8 mouse cellular contexts compared by ENCODE assay signal in the genomic region with DNA sequence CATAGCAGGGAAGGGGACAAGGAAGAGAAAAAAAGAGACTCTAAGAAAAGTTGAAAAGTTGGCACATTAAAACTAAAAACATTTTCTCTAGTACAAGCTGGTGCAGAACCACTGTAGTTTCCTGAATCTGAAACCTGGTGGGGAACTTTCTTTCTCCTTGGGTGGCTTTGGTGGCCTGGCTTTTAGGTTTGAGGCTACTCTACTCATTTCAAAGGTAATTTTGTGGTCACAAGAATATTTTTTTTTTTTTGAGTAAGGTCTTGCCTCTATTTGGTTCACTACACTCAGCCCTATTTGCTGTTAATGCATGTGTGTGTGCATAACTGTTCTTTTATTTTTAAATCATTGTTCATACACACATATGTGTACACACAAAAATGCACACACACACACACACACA. TPM values are rescaled to one million over a fixed set of nuclear protein-coding genes. Genes with fewer than 3 reads are reported as not detected.
A peak's percentile ranks its signal among the peaks of the same experiment; 100 is the strongest.
DNase-seq lines count a peak whose midpoint lies in the region; ATAC-seq and TF ChIP-seq lines count a peak whose summit lies in the region.

No protein-coding gene starts in this region.

- intact Hi-C loops in heart, postnatal 36 days (cut with DNase I) = no loop called here

- DNase-seq in heart, embryonic 10.5 days (ENCODE audit: low spot score) = no peak
- no peak for DNase-seq in heart, postnatal 36 days
- no peak for DNase-seq in midbrain, embryonic 11.5 days (ENCODE audit: low spot score, missing footprints)
- no peak for DNase-seq in frontal cortex, postnatal 36 days (ENCODE audit: low spot score in 2 of 2)
- no peak for DNase-seq in natural killer cell, adult 2 months (ENCODE audit: low spot score in 2 of 2)
- DNase-seq in kidney, adult 2 months = no peak

- no peaks in the 10 kb centered on the region for H3K36me3 ChIP-seq in heart, embryonic 10.5 days
- H3K36me3 ChIP-seq in megakaryocyte, embryonic 14.5 days (replicated peaks; ENCODE audit: low read length) = peaks cover 3% of the 10 kb centered on the region
- no peaks in the 10 kb centered on the region for H3K36me3 ChIP-seq in midbrain, embryonic 11.5 days (ENCODE audit: control insufficient read depth, insufficient read depth, low read length)
- H3K36me3 ChIP-seq in kidney, adult 2 months (ENCODE audit: control insufficient read depth, insufficient read depth, low read length) = no peaks in the 10 kb centered on the region

- H3K4me3 ChIP-seq in heart, embryonic 10.5 days = peak overlapping the region; percentile 76
- H3K4me3 ChIP-seq in megakaryocyte, embryonic 14.5 days (replicated peaks) = peak overlapping the region; percentile 96
- H3K4me3 ChIP-seq in midbrain, embryonic 11.5 days (ENCODE audit: low read depth, low read length) = no peak overlapping the region
- H3K4me3 ChIP-seq in kidney, adult 2 months (ENCODE audit: insufficient read depth, low read depth, low read length) = no peak overlapping the region

- peaks cover 37% of the 10 kb centered on the region for H3K4me1 ChIP-seq in heart, embryonic 10.5 days
- peaks cover 58% of the 10 kb centered on the region for H3K4me1 ChIP-seq in megakaryocyte, embryonic 14.5 days
- H3K4me1 ChIP-seq in midbrain, embryonic 11.5 days (ENCODE audit: control insufficient read depth, insufficient read depth, low read length) = 0 out of 2 replicates have a peak, but pooled peaks cover 4% of the 10 kb centered on the region
- H3K4me1 ChIP-seq in kidney, adult 2 months (ENCODE audit: control insufficient read depth, insufficient read depth, low read length) = no peaks in the 10 kb centered on the region

- no peak overlapping the region for H3K9ac ChIP-seq in midbrain, embryonic 11.5 days (ENCODE audit: low read length)

- no peak for TF ChIP-seq POLR2A in kidney, adult 2 months (IDR thresholded peaks at IDR 0.05; ENCODE audit: low read depth, low read length)

- no peak for TF ChIP-seq CTCF in kidney, adult 2 months (conservative IDR thresholded peaks at IDR 0.05; ENCODE audit: insufficient read depth, insufficient read length, low read depth, low read length)

- H3K27me3 ChIP-seq in heart, embryonic 10.5 days (ENCODE audit: insufficient read depth, poor library complexity, severe bottlenecking) = no peaks in the 10 kb centered on the region
- no peaks in the 10 kb centered on the region for H3K27me3 ChIP-seq in megakaryocyte, embryonic 14.5 days (replicated peaks)
- H3K27me3 ChIP-seq in midbrain, embryonic 11.5 days (ENCODE audit: control insufficient read depth, insufficient read depth, low read length) = no peaks in the 10 kb centered on the region
- H3K27me3 ChIP-seq in kidney, adult 2 months (replicated peaks; ENCODE audit: control insufficient read depth, insufficient read depth, low read length) = no peaks in the 10 kb centered on the region

- H3K9me3 ChIP-seq in heart, embryonic 10.5 days = no peaks in the 10 kb centered on the region
- no peaks in the 10 kb centered on the region for H3K9me3 ChIP-seq in megakaryocyte, embryonic 14.5 days
- H3K9me3 ChIP-seq in midbrain, embryonic 11.5 days (ENCODE audit: control insufficient read depth, low read length) = no peaks in the 10 kb centered on the region

- H3K27ac ChIP-seq in heart, embryonic 10.5 days = peak overlapping the region; percentile 91; the same call in 1 of the 2 replicates
- H3K27ac ChIP-seq in midbrain, embryonic 11.5 days (ENCODE audit: low read depth, low read length) = no peak overlapping the region
- H3K27ac ChIP-seq in kidney, adult 2 months (ENCODE audit: insufficient read depth, low read depth, low read length) = no peak overlapping the region

- ATAC-seq in megakaryocyte, adult 5-6 weeks (ENCODE audit: poor library complexity, severe bottlenecking) = no peak
- no peak for ATAC-seq in midbrain, embryonic 11.5 days (ENCODE audit: low FRiP score)

- peak overlapping the region; percentile 95 for H3K4me2 ChIP-seq in midbrain, embryonic 11.5 days

RNA-seq across cellular contexts. Expression of gene Gucy1a1, which starts 0.4 kb away (rescaled TPM):
- 33.5 and 39.3 TPM in 2 replicates for polyA plus RNA-seq in heart, embryonic 10.5 days (2016; fragmentation: Nextera tagmentation; extraction: Ambion mirVana)
- 10 to 100 TPM; 17.6 to 21.7 TPM for total RNA-seq in heart, postnatal 36 days (2021)
- 3.2 and 7.1 TPM in 2 replicates for polyA plus RNA-seq in megakaryocyte, embryonic 14.5 days (2012; ENCODE audit: insufficient read depth, low replicate concordance)
- total RNA-seq in megakaryocyte, adult 5-6 weeks (2015) = 0.04 TPM in 1 of 2 replicates, not detected in the other
- not detected in 2 replicates for total RNA-seq in megakaryocyte, adult 5-6 weeks (2017)
- 3.6 and 3.9 TPM in 2 replicates for polyA plus RNA-seq in midbrain, embryonic 11.5 days (2014; fragmentation: Nextera tagmentation; extraction: Ambion mirVana)
- polyA plus RNA-seq in kidney, adult 2 months (2012; rRNA removed) = 13.1 and 14.8 TPM in 2 replicates

Comparison
In these comparisons a context has a peak if more than half of its experiments do, and no peak if none do; other contexts are left out.
1. H3K4me3 ChIP-seq: peak in heart, embryonic 10.5 days (single experiment) and megakaryocyte, embryonic 14.5 days (single experiment); none in midbrain, embryonic 11.5 days (single experiment) and kidney, adult 2 months (single experiment).